Mouse (Mus musculus): ENCODE measurements around the gene Stat3. TPM values are rescaled to one million over a fixed set of nuclear protein-coding genes. Genes with fewer than 3 reads are reported as not detected.

Stat3 gene
- polyA plus RNA-seq, 1 experiment from 2014 or later: 27.8 TPM

- H3K27ac ChIP-seq (ENCODE audit: low read depth, low read length): no peak overlapping the region
- H3K4me3 ChIP-seq (ENCODE audit: low read depth, low read length): no peak overlapping the region
- no peaks in the 10 kb centered on the region for H3K27me3 ChIP-seq (ENCODE audit: control insufficient read depth, insufficient read depth, low read length)
- no peaks in the 10 kb centered on the region for H3K36me3 ChIP-seq (ENCODE audit: control insufficient read depth, insufficient read depth, low read length)
- 75% methylated on average over 7 of the region's 7 CpGs for WGBS
- H3K9ac ChIP-seq (ENCODE audit: low read length): no peak overlapping the region
- peaks cover 2% of the 10 kb centered on the region; the same call in 1 of the 2 replicates for H3K4me1 ChIP-seq (replicated peaks; ENCODE audit: control insufficient read depth, insufficient read depth, low read length)
- H3K4me2 ChIP-seq (ENCODE audit: low read depth, low read length, severe bottlenecking): no peak overlapping the region
- ATAC-seq (replicated peaks; ENCODE audit: low FRiP score): no peak
- H3K9me3 ChIP-seq (ENCODE audit: control insufficient read depth, low read length): no peaks in the 10 kb centered on the region; the same call in 1 of the 2 replicates
- DNase-seq (ENCODE audit: low spot score): no peak
These were observed 41.8 kb downstream of the Stat3 start for GRCm38 (mm10) chr11:100897294-100898231.

GRCm38 (mm10) chr11:100896078-100896477 is 43.3 kb downstream of the Stat3 start:
- Histone ChIP-seq H3K4me3 (ENCODE audit: low read depth, low read length) (no peak overlapping the region), H3K9me3 (ENCODE audit: control insufficient read depth, low read length) (no peaks in the 10 kb centered on the region), H3K36me3 (ENCODE audit: control insufficient read depth, insufficient read depth, low read length) (no peaks in the 10 kb centered on the region), H3K9ac (ENCODE audit: low read length) (no peak overlapping the region), H3K4me1 (replicated peaks; ENCODE audit: control insufficient read depth, insufficient read depth, low read length) (peaks cover 2% of the 10 kb centered on the region; the same call in 1 of the 2 replicates), H3K27me3 (ENCODE audit: control insufficient read depth, insufficient read depth, low read length) (no peaks in the 10 kb centered on the region), H3K4me2 (ENCODE audit: low read depth, low read length, severe bottlenecking) (no peak overlapping the region), H3K27ac (ENCODE audit: low read depth, low read length) (no peak overlapping the region)
- DNase-seq (ENCODE audit: low spot score) (no peak), ATAC-seq (replicated peaks; ENCODE audit: low FRiP score) (no peak)
- 84% methylated on average over 10 of the region's 10 CpGs for WGBS

GRCm38 (mm10) chr11:100894146-100894918 is 45.0 kb downstream of the Stat3 start:
- no peaks in the 10 kb centered on the region for H3K36me3 ChIP-seq (ENCODE audit: control insufficient read depth, insufficient read depth, low read length)
- peaks cover 2% of the 10 kb centered on the region; the same call in 1 of the 2 replicates for H3K4me1 ChIP-seq (replicated peaks; ENCODE audit: control insufficient read depth, insufficient read depth, low read length)
- H3K4me2 ChIP-seq (ENCODE audit: low read depth, low read length, severe bottlenecking): no peak overlapping the region
- no peak for ATAC-seq (replicated peaks; ENCODE audit: low FRiP score)
- no peaks in the 10 kb centered on the region for H3K9me3 ChIP-seq (ENCODE audit: control insufficient read depth, low read length)
- 82% methylated on average over 9 of the region's 9 CpGs for WGBS
- no peak overlapping the region for H3K27ac ChIP-seq (ENCODE audit: low read depth, low read length)
- H3K4me3 ChIP-seq (ENCODE audit: low read depth, low read length): no peak overlapping the region
- no peaks in the 10 kb centered on the region for H3K27me3 ChIP-seq (ENCODE audit: control insufficient read depth, insufficient read depth, low read length)
- DNase-seq (ENCODE audit: low spot score): no peak
- H3K9ac ChIP-seq (ENCODE audit: low read length): no peak overlapping the region

- Histone ChIP-seq H3K4me3 (ENCODE audit: low read depth, low read length) (no peak overlapping the region), H3K4me2 (ENCODE audit: low read depth, low read length, severe bottlenecking) (peak overlapping the region; percentile 34; the same call in 1 of the 2 replicates), H3K36me3 (ENCODE audit: control insufficient read depth, insufficient read depth, low read length) (no peaks in the 10 kb centered on the region), H3K9me3 (ENCODE audit: control insufficient read depth, low read length) (no peaks in the 10 kb centered on the region), H3K4me1 (replicated peaks; ENCODE audit: control insufficient read depth, insufficient read depth, low read length) (no peaks in the 10 kb centered on the region; the same call in 1 of the 2 replicates), H3K27ac (ENCODE audit: low read depth, low read length) (no peak overlapping the region), H3K27me3 (ENCODE audit: control insufficient read depth, insufficient read depth, low read length) (no peaks in the 10 kb centered on the region), H3K9ac (ENCODE audit: low read length) (no peak overlapping the region)
- DNase-seq (ENCODE audit: low spot score) (peak; percentile 92), ATAC-seq (replicated peaks; ENCODE audit: low FRiP score) (peak; percentile 33; the same call in 1 of the 2 replicates)
- 13% methylated on average over 9 of the region's 9 CpGs for WGBS
These were observed 45.9 kb downstream of the Stat3 start for GRCm38 (mm10) chr11:100893482-100893881.

- ATAC-seq (replicated peaks; ENCODE audit: low FRiP score) (no peak), DNase-seq (ENCODE audit: low spot score) (no peak)
- H3K36me3 ChIP-seq (ENCODE audit: control insufficient read depth, insufficient read depth, low read length): no peaks in the 10 kb centered on the region
- H3K4me2 ChIP-seq (ENCODE audit: low read depth, low read length, severe bottlenecking): no peak overlapping the region
- H3K4me3 ChIP-seq (ENCODE audit: low read depth, low read length): no peak overlapping the region
- H3K9me3 ChIP-seq (ENCODE audit: control insufficient read depth, low read length): no peaks in the 10 kb centered on the region
- H3K4me1 ChIP-seq (replicated peaks; ENCODE audit: control insufficient read depth, insufficient read depth, low read length): no peaks in the 10 kb centered on the region; the same call in 1 of the 2 replicates
- no peaks in the 10 kb centered on the region for H3K27me3 ChIP-seq (ENCODE audit: control insufficient read depth, insufficient read depth, low read length)
- H3K9ac ChIP-seq (ENCODE audit: low read length): no peak overlapping the region
- no peak overlapping the region for H3K27ac ChIP-seq (ENCODE audit: low read depth, low read length)
- WGBS: 88% methylated on average over 5 of the region's 5 CpGs
These were observed 46.9 kb downstream of the Stat3 start for GRCm38 (mm10) chr11:100892435-100892834.

- no peak for ATAC-seq (replicated peaks; ENCODE audit: low FRiP score)
- no peaks in the 10 kb centered on the region for H3K36me3 ChIP-seq (ENCODE audit: control insufficient read depth, insufficient read depth, low read length)
- no peaks in the 10 kb centered on the region for H3K9me3 ChIP-seq (ENCODE audit: control insufficient read depth, low read length)
- H3K4me2 ChIP-seq (ENCODE audit: low read depth, low read length, severe bottlenecking): no peak overlapping the region
- WGBS: 69% methylated on average over 15 of the region's 15 CpGs
- no peak overlapping the region for H3K4me3 ChIP-seq (ENCODE audit: low read depth, low read length)
- H3K9ac ChIP-seq (ENCODE audit: low read length): no peak overlapping the region
- no peak overlapping the region for H3K27ac ChIP-seq (ENCODE audit: low read depth, low read length)
- H3K4me1 ChIP-seq (replicated peaks; ENCODE audit: control insufficient read depth, insufficient read depth, low read length): no peaks in the 10 kb centered on the region; the same call in 1 of the 2 replicates
- H3K27me3 ChIP-seq (ENCODE audit: control insufficient read depth, insufficient read depth, low read length): no peaks in the 10 kb centered on the region
- DNase-seq (ENCODE audit: low spot score): no peak
These were observed 47.9 kb downstream of the Stat3 start for GRCm38 (mm10) chr11:100891256-100892123.

- Histone ChIP-seq H3K36me3 (ENCODE audit: control insufficient read depth, insufficient read depth, low read length) (no peaks in the 10 kb centered on the region), H3K27me3 (ENCODE audit: control insufficient read depth, insufficient read depth, low read length) (no peaks in the 10 kb centered on the region), H3K9me3 (ENCODE audit: control insufficient read depth, low read length) (no peaks in the 10 kb centered on the region), H3K9ac (ENCODE audit: low read length) (no peak overlapping the region), H3K4me1 (replicated peaks; ENCODE audit: control insufficient read depth, insufficient read depth, low read length) (no peaks in the 10 kb centered on the region; the same call in 1 of the 2 replicates), H3K4me3 (ENCODE audit: low read depth, low read length) (no peak overlapping the region), H3K27ac (ENCODE audit: low read depth, low read length) (no peak overlapping the region), H3K4me2 (ENCODE audit: low read depth, low read length, severe bottlenecking) (no peak overlapping the region)
- DNase-seq (ENCODE audit: low spot score): peak; percentile 39
- WGBS: 88% methylated on average over 6 of the region's 6 CpGs
- no peak for ATAC-seq (replicated peaks; ENCODE audit: low FRiP score)
These were observed 48.9 kb downstream of the Stat3 start for GRCm38 (mm10) chr11:100890481-100890880.

- Histone ChIP-seq H3K36me3 (ENCODE audit: control insufficient read depth, insufficient read depth, low read length) (no peaks in the 10 kb centered on the region), H3K27me3 (ENCODE audit: control insufficient read depth, insufficient read depth, low read length) (no peaks in the 10 kb centered on the region), H3K4me3 (ENCODE audit: low read depth, low read length) (no peak overlapping the region), H3K4me1 (replicated peaks; ENCODE audit: control insufficient read depth, insufficient read depth, low read length) (no peaks in the 10 kb centered on the region), H3K27ac (ENCODE audit: low read depth, low read length) (no peak overlapping the region), H3K4me2 (ENCODE audit: low read depth, low read length, severe bottlenecking) (no peak overlapping the region), H3K9ac (ENCODE audit: low read length) (no peak overlapping the region), H3K9me3 (ENCODE audit: control insufficient read depth, low read length) (no peaks in the 10 kb centered on the region)
- WGBS: 76% methylated on average over 10 of the region's 10 CpGs
- DNase-seq (ENCODE audit: low spot score): no peak
- no peak for ATAC-seq (replicated peaks; ENCODE audit: low FRiP score)
These were observed 51.0 kb downstream of the Stat3 start for GRCm38 (mm10) chr11:100888348-100888820.

Data from forebrain, embryonic 11.5 days (tissue).